Mouse (Mus musculus) ovary, postnatal 36 days (tissue): ENCODE measurements around the gene Prpsap1.

Source experiments
- DNase-seq: peaks from one replicate; pipeline ENCODE4 v3.0.0; 2022; ENCODE audit warnings: low spot score, mixed read lengths

The Prpsap1 gene

GRCm38 (mm10) chr11:116493795-116494252 lies at the start of gene Prpsap1:
Prpsap1 (minus strand) TSS chr11:116494202.
- peak; percentile 53 for DNase-seq

- DNase-seq = no peak
Measured at GRCm38 (mm10) chr11:116543110-116543509, 49.1 kb upstream of the Prpsap1 start.

- no peak for DNase-seq
Measured at GRCm38 (mm10) chr11:116541183-116541582, 47.2 kb upstream of the Prpsap1 start.

GRCm38 (mm10) chr11:116538142-116538735 lies 44.2 kb upstream of the Prpsap1 start:
- no peak for DNase-seq

- DNase-seq = no peak
Measured at GRCm38 (mm10) chr11:116537388-116537787, 43.4 kb upstream of the Prpsap1 start.

- no peak for DNase-seq
Measured at GRCm38 (mm10) chr11:116536685-116537084, 42.7 kb upstream of the Prpsap1 start.

GRCm38 (mm10) chr11:116534154-116534865 lies 40.3 kb upstream of the Prpsap1 start:
- peak; percentile 69 for DNase-seq

GRCm38 (mm10) chr11:116533341-116534153 lies 39.5 kb upstream of the Prpsap1 start:
- peak; percentile 41 for DNase-seq

- DNase-seq = peak; percentile 79
Measured at GRCm38 (mm10) chr11:116532810-116533338, 38.9 kb upstream of the Prpsap1 start.

- peak; percentile 49 for DNase-seq
Measured at GRCm38 (mm10) chr11:116532262-116532809, 38.3 kb upstream of the Prpsap1 start.

GRCm38 (mm10) chr11:116531371-116532191 lies 37.6 kb upstream of the Prpsap1 start:
- DNase-seq = no peak

- no peak for DNase-seq
Measured at GRCm38 (mm10) chr11:116530187-116531147, 36.5 kb upstream of the Prpsap1 start, which contains the start of gene Sphk1. Sphk1 (plus strand) TSS chr11:116530925.

GRCm38 (mm10) chr11:116528636-116529320 lies 34.8 kb upstream of the Prpsap1 start:
- DNase-seq = no peak

GRCm38 (mm10) chr11:116523699-116524189 lies 29.7 kb upstream of the Prpsap1 start:
- no peak for DNase-seq

GRCm38 (mm10) chr11:116522886-116523698 lies 29.1 kb upstream of the Prpsap1 start:
- peak; percentile 46 for DNase-seq

GRCm38 (mm10) chr11:116522046-116522445 lies 28.0 kb upstream of the Prpsap1 start:
- DNase-seq = no peak

- no peak for DNase-seq
Measured at GRCm38 (mm10) chr11:116521143-116521542, 27.1 kb upstream of the Prpsap1 start.

- no peak for DNase-seq
Measured at GRCm38 (mm10) chr11:116518482-116518881, 24.5 kb upstream of the Prpsap1 start.
